Mouse (Mus musculus) urinary bladder, postnatal 14 days (tissue): ENCODE measurements around the gene Plxnd1.
A peak's percentile ranks its signal among the peaks of the same experiment; 100 is the strongest.

Experiments used
- DNase-seq: peaks from one replicate; pipeline ENCODE4 v3.0.0; 2021; ENCODE audit warnings: low spot score

Plxnd1 gene

DNA sequence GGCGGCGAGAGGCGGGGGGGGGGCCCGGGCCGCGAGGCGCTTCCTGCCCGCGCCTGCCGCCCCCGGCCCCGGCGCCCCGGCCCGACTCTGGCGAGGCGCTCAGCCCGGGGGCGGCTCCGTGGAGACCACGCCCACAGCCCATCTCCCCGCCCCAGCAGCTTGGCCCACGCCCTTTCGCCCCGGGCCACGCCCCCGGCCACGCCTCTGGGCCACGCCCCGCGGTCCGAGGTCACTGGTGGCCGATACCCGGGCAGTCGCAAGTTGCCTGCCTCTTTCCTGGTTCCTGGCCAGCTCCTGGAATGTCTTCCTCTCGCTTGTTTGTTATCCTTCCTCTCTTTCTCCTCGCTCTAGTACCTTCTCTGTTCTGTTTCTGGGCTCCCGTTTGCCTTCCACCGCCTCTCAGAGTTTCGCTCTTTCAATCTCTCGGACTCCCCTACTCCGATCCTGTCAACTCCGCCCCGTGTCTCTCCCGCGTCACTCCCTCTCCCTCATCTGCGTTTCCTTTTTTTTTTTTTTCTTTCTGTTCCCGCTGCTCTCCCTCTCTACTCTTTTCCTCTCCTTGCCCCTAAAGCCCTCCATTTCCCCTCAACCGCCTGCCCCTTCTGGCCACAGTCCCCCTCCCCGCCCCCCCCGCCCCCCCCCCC, at the start of gene Plxnd1:
TSS of gene Plxnd1 (minus strand) at position 129 of the 644 bp plus-strand sequence.
- peak; percentile 93 for DNase-seq

DNA sequence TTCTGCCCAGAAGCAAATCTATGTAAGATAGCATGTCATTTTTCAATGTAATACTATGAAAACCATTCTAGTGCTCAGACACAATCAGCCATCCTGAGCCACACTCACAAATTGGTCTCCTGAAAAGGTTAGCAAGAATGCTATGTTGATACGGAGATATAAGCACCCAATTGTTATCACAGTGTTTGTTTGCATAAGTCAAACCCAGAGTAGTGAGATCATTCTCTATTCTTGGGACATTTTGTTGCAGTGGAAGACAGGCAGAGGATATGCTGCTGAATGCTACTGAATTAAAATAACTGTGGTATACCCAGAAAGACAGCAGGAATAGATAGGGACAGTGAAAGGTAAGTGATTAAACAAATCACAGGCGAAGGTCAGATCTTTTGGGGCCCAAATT, 49.2 kb upstream of the Plxnd1 start:
- DNase-seq, result no peak

DNA sequence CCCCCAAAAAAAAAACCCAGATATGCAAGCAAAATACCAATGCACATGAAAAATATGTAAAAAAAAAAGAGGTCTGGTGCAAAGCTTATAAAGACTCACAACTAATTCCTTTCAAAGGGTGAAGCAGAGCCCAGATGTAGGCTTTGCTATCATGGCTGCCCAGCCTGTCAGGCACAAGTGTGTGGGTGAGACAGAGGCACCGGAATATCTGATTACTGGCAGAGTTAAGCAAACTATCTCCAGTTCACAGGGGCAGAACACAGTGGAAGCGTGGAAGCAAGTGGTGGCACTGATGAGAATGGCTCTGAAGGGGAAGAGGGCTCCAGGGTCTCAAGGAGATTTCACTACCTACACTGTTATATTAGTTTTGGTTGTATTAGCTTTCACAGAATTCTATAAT, 43.4 kb upstream of the Plxnd1 start:
- no peak for DNase-seq

DNA sequence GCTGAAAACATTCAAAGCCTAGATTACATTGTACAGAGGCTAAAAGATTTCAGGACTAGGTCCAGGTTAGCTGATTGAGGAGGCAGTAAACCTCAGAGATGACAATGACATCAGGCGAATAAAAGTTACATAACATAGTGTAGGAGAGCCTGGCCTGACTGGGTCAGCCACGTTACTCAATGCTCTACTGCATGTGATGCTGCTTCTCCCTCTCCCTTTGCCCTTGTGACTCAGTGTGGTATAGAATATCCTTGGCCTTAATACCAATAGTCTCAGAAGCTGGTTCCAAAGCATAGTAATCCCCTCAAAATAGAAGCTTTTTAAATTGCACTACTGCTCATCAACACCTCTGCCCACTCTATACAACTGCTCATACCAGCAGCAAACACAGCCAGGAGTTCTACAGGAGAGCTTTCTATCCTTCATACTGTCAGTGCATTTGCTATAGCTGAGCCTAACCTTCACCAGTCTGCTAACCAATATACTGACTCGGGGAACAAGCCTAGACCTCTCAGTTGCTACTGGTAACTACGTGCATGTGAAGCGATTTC, 42.6 kb upstream of the Plxnd1 start:
- DNase-seq, result no peak

DNA sequence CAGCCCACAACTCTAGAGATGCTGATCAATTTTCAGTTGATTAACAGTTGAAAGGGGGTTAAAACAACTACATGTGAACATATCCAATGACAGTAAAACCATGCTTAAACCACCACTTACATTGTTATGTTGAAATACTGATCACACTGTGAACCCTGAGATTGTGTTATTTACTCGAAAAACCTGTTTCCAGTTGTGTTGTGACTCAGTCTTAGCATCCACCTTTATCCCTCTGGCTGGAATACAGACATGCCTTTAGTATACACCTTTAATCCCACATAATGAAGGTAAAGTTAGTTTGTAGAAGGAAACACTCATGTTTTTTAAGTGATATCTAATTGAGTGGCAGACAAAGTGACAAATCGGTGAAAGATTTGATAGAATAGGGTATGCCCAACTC, 41.8 kb upstream of the Plxnd1 start:
- no peak for DNase-seq

DNA sequence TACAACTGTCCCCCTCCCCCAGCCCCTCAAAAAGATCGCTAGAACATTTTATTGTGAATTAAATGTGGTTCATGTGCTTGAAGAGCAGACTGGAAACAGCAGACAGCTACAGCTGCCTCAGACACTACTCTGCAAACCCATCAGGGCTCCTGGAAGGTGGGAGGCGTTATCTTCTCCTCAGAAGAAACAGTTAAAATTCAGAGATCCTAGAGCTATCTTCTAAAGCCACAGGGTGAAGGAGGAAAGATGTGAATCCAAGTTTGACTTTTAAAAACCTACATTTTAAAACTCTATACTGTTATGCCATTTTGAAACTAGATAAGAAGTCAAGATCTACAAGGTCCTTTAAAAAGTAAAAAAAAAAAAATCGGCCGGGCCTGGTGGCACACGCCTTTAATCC, 36.2 kb upstream of the Plxnd1 start:
- DNase-seq, result no peak

DNA sequence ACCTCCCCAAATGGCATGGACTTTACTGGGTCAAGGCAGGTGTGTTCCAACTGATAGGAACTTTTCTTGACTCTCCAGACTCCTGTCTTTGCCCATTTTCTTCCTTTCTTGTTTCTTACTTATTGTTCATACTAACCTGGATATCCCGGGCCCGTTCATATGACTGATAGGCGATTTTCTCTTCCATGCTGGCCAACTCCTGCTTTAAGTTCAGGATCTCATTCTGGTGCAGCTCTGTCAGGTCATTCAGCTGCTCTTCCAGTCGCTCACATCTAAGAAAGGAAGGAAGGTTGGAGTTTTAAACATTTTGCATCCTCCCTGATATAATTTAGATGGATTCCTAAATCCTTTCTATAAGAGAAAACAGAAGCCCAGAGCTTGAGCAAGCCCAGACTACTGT, 29.9 kb upstream of the Plxnd1 start:
- DNase-seq, result no peak

DNA sequence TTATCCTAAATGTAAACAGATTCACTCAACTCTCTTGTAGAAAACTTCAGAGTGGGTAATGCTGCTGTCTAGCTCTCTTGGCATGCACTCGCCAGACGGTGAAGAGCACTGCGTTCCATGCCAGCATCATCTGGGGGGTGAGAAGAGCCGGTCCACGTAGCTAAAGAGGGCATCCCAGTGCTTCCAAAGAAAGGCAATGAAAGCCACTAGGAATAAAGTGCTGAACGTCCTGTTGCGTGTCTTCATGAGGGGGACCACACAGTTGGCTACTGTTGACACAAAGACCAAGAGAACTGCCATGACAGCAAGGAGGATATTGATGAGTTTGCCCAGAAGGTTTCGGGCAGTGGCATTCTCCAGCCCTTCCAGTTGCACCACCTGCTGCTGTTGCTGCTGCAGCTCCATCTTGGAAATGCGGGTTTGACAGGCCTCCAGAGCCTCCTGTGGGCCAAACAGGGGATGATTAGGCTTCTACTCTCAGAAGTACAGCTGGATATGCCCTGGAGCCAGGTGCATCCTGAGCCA, 27.2 kb upstream of the Plxnd1 start:
- DNase-seq, result no peak

DNA sequence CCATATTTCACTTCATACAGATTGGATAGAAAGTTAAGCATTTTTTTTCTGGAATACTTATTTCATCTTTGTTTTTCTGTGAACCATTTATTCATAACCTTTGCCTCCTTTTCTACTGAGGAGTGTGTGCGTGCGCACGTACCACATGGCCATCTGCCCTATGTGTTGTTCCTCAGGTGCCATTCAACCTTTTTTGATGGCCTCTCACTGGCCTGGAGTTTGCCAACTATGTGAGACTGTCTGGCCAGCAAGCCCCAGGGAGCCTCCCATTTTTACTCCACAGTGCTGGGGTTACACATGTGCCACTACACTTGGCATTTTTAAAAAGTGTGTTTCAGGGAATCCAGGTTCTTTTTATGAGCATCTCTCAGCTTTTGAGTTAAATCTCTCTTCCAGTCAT, 21.1 kb upstream of the Plxnd1 start:
- DNase-seq, result no peak

DNA sequence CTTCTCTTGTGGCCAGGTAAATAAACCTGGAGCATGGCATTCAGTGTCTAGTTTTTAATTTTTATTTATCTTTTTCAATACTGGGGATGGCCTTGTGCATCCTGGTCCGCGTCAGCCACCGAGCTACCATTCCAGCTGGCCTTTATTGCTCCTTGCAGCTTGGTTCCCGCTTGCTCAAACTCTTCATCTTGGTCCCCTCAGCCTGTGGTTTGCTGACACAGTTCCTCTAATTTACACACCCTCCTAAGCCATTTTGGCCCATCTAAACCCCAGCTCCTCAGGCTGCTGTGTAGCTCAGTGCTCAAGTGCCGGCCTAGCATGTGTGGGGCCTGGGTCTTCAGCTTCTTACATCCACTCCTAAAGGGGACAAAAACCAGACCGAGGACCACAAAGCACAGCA, 19.3 kb upstream of the Plxnd1 start:
- no peak for DNase-seq

DNA sequence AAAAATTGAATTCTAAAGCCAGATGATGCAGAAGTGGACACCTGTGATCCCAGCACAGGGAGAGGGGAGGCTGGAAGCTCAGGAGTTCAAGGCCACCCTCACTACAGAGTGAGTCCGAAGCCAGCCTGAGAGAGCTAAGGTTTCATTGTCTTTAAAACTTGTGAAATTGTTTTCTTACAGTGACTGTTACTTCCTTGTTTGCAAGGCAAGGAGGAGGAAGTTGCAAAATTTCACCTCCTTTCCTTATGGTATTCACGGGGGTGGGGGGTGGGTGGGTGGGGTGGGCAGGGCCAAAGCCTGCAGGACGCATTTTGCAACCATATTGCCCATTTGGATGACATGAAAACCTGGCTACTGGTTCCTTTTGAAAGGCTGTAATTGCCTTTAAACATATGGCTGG, 18.9 kb upstream of the Plxnd1 start:
- DNase-seq, result no peak

DNA sequence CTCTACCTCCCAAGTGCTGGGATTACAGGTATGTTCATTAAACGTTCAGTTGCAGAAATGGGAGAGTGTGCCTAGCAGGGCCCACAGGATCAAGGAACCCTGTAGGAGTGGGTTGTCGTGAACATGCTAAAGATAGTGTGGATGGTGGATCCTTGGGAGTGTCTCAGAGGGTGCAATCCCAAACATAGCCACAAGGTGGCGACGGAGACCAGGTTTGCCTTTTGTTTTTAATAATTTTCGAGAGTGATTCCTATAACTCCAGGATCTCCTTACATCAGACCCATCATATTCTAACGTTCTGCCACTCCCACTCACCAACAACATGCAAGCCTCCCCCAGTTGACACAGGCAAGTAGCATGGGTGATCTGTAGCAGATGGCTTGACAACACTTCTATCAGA, 15.7 kb upstream of the Plxnd1 start:
- DNase-seq, result peak; percentile 83

DNA sequence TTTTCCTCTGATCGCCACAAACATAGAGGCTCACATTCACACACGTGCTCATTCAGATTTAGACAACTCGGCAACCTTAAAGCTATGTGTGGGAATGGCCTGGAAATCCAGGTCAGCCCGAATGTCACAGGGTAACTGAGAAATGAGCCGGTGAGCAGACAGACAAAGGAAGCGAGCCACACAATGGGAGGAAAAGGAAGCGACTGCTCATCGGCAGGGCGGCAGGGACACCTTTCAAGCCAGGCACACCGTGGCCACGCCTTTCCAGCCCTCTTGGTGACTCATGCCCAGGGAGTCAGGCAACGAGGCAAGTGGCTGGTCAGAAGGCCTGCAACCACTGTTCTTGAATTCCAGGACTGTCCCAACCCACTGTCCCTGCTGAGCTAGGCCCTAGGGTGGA, 14.6 kb upstream of the Plxnd1 start:
- DNase-seq, result peak; percentile 54

DNA sequence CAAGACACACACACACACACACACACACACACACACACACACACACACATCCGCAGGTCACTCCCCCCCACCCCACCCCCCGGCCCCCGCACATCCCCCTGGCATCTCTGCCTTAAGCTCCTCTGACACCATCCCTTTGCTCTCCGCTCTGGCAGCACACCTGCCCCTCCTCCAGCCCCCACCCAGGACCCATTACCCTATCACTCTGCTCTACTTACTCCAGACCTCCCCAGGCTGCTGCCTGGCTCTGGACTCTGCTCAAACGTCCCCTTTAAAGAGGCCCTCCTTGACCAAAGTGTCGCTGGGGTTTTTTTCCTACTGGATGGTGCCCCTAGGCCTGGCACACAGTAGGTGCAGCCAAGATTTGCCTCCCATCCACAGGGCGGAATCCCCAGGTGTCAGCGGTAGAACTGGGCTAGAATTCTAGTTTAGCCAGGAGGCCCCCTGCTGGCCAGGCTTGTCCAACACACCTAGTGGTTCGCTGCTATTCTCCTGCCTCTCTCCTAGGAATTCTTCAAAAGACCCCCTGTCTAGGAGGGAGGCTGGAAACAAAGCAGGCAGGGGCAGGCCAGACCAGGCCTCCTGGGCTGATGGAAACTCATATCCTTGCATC, 12.9 kb upstream of the Plxnd1 start:
- peak; percentile 72 for DNase-seq

DNA sequence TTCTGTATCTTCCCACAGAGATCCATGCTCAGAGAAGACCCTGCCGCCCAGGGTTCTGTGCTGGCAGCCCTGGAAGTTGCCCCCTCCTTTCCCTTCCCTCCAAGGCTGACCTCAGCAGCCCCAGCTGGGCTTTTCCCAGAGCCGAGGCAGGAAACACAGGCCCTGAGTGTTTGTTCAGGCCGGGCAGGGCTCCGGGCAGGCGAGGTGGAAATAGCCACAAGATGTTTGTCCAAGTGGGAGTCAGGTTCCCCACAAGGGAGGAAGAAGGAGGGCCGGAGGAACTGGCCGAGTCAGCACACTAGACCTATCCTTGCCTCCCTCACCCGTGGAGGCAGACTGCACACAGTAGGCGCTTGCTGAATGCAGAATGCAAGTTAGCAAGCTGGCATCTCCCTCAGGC, 11.9 kb upstream of the Plxnd1 start:
- DNase-seq, result peak; percentile 64

DNA sequence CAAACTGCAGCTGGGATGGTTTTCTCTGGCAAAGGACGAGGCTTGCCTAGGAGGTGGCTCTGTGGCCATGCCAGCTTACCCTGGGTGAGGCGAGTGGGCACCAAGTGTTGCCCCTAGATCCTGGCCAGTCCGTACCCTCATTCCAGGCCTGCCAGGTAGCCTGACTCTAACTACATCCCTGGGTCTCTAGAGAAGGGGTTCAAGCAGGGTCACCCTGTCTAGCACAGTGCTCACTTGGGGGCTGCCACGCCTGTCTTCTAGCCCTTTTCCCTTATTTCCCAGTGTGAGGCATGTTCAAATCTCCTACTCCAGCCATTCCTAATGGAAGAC, 11.1 kb upstream of the Plxnd1 start:
- DNase-seq, result no peak

DNA sequence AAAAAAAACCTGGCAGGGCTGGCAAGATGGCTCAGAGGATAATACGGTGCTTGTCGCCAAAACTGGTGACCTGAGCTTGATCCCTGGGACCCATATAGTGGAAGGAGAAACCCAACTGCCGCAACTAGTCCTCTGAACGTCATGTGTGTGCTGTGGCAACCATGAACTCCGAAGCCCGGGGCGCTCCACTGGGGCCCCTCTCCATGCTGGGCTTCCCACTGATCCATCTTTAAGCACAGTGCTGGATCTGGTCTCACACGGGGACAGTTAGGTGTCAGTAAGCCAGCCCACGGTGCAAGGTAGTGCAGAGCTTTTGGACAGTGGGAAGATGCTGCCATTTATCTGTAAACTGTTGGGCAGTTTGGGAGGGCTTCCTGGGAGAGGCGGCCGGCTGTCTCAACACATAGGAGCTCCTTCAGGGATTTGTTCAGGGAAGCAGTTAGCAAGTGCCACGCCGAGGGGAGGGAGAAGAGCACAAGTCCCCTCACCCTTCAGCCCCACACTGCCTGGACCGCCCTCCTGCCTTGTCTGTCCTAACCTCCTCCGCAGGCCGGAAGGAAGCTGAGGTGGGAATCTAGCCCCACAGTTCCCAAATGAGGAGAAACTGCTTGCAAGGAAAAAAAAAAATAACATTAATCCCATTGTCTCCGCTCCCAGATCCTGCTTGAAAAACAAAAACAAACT, 10.6 kb upstream of the Plxnd1 start:
- no peak for DNase-seq

DNA sequence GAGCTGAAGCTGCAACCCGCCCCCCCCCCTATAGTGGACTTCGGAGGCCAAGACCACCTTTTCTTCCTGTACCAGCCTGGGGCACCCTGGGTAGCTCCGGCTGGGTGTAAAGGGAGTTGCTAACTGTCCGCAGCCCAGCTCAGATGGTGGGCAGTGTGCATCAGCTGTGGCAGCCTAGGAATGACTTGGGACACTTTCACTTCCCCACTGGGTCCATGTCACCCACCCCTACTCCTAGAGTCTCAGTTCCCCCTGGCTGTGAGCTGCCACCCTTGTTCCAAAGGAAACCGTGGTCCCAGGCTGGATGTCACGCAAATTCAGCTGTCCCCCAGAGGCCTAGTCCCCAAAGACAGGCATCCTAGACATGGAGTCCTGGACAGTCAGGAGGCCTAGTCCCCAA, 9.9 kb upstream of the Plxnd1 start:
- DNase-seq, result no peak

DNA sequence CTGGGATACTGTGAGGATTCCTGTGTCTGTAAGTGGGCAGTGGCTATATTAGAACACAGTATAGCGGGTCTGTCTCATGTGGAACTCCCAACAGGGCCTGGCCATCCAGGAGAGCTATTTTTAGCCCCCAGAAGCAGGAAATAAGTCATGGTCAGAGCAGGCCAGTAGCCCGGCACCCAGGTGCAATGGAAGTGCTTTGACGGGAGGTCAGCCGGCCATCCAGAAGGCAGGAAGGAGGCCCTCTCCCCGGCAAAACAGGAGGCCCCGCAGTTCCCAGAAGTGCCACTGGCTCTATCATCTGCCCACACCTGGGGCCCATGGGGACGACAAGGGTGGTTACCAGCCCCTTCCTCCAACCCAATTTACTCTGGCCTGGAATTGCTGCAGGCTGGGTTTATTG, 9.3 kb upstream of the Plxnd1 start:
- no peak for DNase-seq

DNA sequence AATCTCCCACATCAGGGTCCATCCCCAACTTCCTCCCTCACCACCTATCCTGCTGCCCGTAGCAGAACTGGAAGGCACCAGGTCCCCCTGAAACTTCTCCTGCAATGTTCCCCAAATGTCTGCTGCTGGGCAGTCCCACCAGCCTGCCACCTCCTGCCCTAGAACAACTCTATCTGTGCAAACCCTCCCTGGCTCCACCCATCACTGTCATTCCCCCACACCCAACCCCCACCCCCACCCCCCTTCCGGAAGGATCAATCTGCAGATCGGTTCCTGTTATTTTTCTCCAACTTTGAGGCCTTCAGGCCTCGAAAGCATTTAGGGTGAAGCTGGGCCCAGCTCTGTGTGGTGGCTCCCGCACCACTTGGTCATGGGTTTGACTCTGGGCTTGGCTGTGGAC, 8.7 kb upstream of the Plxnd1 start:
- DNase-seq, result no peak

DNA sequence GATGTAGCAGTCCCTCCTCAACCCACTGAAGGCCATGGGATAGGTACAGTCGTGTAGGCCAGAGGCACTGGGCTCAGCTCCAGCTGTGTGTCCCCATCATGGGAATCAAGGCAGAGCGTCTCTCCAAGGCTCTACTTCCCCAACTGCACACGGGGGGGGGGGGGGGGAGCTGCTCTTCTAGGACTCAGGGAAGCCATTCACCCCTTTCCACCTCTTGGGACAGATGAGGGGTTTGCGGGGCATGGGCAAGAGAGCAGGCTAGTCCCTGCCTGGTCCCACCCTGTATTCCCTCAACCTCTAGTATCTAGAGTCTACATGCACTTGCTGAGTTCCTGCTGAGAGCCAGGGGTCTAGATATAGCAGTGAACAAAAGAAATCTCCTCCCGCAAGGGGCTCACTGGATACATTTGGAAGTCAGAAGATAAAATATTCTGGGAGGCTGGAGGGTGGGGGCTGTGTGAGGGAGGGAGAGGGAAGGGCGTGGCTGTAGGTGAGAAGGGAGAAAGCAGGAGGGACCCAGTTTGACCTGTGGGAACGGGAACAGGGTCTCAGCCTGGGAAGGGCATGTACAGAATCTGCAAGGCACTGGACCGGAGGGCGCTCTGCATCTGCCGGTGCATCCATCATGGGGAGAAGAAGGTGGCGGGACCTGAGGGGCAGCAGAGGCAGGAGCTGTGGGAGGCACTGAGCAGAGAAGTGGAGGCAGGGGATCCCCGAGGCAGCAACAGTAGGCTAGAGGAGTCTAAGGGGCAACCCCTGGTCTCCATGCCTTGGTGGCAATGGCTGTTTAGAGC, 7.7 kb upstream of the Plxnd1 start:
- DNase-seq, result no peak

DNA sequence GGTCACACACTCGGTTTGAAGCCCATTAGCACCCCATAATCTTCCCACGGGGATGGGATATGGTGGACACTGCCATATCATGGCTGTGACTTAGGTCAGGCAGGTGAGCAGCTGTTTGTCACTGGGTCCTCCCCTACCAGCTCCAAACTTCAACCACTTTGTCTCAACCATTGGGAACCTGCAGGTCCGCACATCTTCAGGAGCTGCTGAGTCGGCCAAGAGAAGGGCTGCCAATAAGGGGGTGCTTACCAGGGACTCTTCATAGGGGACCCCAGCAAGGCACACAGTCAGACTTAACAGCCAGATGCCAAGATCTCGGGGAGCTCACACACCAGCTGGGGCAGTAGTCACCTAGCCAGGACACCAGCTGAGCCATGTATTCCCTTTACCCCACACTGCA, 6.0 kb upstream of the Plxnd1 start:
- no peak for DNase-seq

DNA sequence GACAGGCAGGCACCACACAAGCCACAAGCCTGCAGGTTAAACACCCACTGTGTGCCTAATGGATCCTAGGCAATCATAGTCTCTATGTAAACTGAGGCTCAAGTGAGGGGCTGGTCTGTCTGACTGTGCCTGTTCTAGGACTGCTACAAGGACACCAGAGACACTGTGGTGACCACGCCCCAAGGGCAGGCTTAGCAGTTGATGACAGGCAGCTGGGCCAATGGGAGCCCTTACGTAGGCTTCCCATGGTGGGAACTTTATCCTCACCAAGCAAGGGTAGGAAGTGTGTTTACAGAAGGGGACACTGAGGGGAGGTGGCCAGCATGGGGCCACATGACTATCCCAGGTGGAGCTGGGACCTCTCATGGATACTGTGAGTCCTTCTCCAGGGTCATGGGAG, 4.4 kb upstream of the Plxnd1 start:
- DNase-seq, result no peak
